Mouse (Mus musculus): ENCODE results near the gene Magi2. TPM values are rescaled to one million over a fixed set of nuclear protein-coding genes. Genes with fewer than 3 reads are reported as not detected.

Gene Magi2
- polyA plus RNA-seq, 1 experiment from 2014 or later: 2.7 TPM

DNA sequence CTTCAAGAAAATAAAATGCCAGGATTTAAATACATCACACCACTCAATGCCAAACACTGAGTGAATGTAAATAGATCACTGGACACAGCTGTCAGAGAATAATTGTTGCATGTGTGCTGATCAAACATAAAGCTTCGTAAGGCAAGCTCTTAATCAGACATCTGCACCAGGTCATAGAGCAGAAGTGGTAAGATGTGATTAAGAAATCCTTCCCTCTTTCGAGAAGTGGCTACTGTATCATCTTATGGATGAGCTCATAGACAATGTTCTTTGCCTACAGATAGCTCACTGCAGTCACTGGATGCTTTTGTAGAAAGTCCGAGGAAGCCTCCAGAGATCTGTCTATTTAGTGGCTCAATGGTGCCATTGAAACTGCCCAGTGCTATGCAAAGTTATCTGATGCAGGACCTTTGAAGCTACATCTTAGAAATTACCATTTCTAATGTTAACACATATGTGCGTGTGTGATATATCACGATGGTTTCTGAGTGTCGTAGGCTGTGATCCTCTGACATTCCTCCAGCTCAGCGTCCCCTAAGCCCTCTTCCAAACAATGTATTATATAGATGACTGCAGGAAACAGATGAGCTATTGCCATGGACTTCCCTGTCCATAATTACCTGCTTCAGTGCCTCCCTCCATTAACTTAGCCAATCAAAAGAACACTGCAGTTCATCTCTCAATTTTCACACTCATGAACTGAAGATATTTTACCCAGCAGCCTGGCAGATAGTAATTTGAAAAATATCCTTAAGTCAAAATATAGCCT lies 1231.1 kb downstream of the Magi2 start:
- no peak for ATAC-seq (ENCODE audit: borderline replicate concordance, extremely low read depth, low FRiP score, low TSS enrichment)

DNA sequence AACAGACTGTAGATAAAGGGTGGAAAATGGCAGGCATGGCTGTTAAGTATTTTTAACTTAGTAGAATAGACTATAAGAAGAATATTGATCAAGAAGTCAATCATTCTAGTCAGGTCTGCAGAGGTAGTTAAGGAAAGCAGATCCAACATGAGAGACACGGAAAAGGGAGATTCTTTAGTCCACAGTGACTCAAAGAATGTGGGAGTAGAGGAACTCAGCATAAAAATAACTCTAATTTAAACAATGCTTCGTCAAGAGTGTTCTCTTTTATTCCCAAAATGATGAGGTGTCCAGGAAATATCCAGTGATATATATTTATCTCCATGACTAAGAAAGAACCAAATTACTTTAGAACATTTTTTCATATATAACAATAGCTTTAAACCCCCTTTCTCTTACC lies 1234.9 kb downstream of the Magi2 start:
- Histone ChIP-seq H3K27me3 (no peaks in the 10 kb centered on the region), H3K4me1 (no peaks in the 10 kb centered on the region), H3K4me3 (no peak overlapping the region), H3K9ac (no peak overlapping the region), H3K36me3 (no peaks in the 10 kb centered on the region), H3K4me2 (no peak overlapping the region), H3K9me3 (no peaks in the 10 kb centered on the region), H3K27ac (no peak overlapping the region)
- ATAC-seq (ENCODE audit: borderline replicate concordance, extremely low read depth, low FRiP score, low TSS enrichment): no peak
- 51% methylated on average over 2 of the region's 2 CpGs for WGBS

More for the DNA sequence above, 1231.1 kb downstream of the Magi2 start:
- Histone ChIP-seq H3K9ac (no peak overlapping the region), H3K4me3 (no peak overlapping the region), H3K27ac (no peak overlapping the region), H3K27me3 (no peaks in the 10 kb centered on the region), H3K4me2 (no peak overlapping the region), H3K4me1 (no peaks in the 10 kb centered on the region), H3K9me3 (no peaks in the 10 kb centered on the region), H3K36me3 (no peaks in the 10 kb centered on the region)
- WGBS: 60% methylated on average over 7 of the region's 7 CpGs

DNA sequence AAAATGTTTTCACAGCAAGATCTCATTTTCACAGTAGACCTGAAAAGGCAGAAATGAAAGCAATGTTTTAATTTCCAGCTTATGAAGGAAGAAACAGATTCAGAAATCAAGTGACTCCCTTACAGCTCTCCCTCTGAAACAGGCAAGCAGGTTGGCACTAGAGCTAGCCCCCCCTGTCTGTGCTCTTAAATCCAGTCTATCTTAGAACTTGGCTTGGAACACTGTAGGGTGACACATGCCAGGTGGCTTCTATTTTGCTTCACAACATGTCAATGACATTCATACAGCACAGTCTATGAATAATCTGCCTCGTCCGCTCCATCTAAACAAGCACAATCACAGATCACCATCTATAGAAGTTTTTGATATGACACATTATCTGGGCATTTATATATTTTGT lies 1235.5 kb downstream of the Magi2 start:
- H3K27ac ChIP-seq: no peak overlapping the region
- no peak overlapping the region for H3K4me2 ChIP-seq
- no peak overlapping the region for H3K4me3 ChIP-seq
- H3K9me3 ChIP-seq: no peaks in the 10 kb centered on the region
- WGBS: 35% methylated on average over 2 of the region's 2 CpGs
- no peaks in the 10 kb centered on the region for H3K4me1 ChIP-seq
- H3K9ac ChIP-seq: no peak overlapping the region
- H3K27me3 ChIP-seq: no peaks in the 10 kb centered on the region
- no peaks in the 10 kb centered on the region for H3K36me3 ChIP-seq
- ATAC-seq (ENCODE audit: borderline replicate concordance, extremely low read depth, low FRiP score, low TSS enrichment): no peak

DNA sequence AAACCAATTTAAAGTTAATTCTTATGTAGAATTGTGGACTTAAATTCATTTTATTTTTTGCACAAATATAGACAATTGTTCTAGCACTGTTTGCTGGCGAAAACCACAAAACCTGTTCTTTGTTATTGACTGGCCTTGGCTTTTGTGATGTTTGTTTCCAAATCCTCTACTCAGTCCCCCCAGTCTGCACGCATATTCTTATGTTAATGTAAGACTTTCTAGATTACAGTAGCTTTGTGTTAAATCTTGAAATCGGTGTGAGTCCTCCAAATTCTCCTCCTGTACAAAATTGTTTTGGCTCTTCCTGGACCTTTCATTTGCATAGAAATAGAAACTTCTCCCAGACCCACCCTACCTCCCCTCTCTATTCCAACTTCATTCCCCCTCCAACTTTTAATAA lies 1242.9 kb downstream of the Magi2 start:
- no peaks in the 10 kb centered on the region for H3K9me3 ChIP-seq
- H3K27me3 ChIP-seq: no peaks in the 10 kb centered on the region
- H3K4me1 ChIP-seq: no peaks in the 10 kb centered on the region
- no peak for ATAC-seq (ENCODE audit: borderline replicate concordance, extremely low read depth, low FRiP score, low TSS enrichment)
- 77% methylated on average over 3 of the region's 3 CpGs for WGBS
- H3K27ac ChIP-seq: no peak overlapping the region
- H3K4me2 ChIP-seq: no peak overlapping the region
- no peaks in the 10 kb centered on the region for H3K36me3 ChIP-seq
- no peak overlapping the region for H3K4me3 ChIP-seq
- H3K9ac ChIP-seq: no peak overlapping the region

DNA sequence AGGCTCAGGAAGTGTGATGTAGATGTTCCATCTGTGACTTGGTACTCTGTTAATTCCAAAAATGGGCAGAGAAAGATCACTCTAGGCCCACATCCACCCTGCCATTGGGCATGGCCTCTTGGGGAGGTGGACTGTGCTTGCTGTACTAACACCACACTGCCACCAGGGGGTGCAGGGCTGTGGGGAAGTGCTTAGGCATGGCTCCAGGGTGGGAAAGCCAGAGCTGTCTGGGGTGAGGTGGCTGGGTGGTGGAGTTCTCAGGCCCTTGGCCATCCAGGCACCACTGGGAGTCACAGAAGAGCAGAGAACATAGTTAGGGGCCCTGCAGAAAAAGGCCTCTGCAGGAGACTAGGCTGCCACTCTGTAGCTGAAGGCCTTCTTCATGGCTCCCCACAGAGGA lies 1243.6 kb downstream of the Magi2 start:
- Histone ChIP-seq H3K9ac (no peak overlapping the region), H3K4me3 (no peak overlapping the region), H3K9me3 (no peaks in the 10 kb centered on the region), H3K27me3 (no peaks in the 10 kb centered on the region), H3K27ac (no peak overlapping the region), H3K36me3 (no peaks in the 10 kb centered on the region), H3K4me1 (no peaks in the 10 kb centered on the region), H3K4me2 (no peak overlapping the region)
- no peak for ATAC-seq (ENCODE audit: borderline replicate concordance, extremely low read depth, low FRiP score, low TSS enrichment)

DNA sequence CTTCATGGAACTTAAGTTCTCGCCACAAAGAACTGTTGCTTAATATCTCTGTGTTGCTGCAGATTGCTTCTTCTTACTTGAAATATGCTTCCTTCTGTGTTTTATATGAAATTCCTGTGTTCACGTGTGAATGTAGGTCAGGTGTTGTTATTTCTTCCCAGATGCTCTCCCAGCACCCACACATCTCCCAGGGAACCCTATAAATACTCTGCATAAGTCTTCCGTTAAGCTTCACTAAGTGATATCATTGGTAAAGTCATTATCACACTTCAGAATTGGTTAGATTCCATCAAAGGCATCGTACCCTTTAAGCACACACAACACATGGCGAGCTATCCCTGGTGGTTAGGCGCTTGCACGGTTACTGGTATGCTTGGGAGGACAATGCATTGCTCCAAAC lies 1257.7 kb downstream of the Magi2 start:
- H3K27ac ChIP-seq: no peak overlapping the region
- H3K27me3 ChIP-seq: no peaks in the 10 kb centered on the region
- no peak overlapping the region for H3K9ac ChIP-seq
- no peaks in the 10 kb centered on the region for H3K9me3 ChIP-seq
- H3K4me1 ChIP-seq: no peaks in the 10 kb centered on the region
- ATAC-seq (ENCODE audit: borderline replicate concordance, extremely low read depth, low FRiP score, low TSS enrichment): no peak
- H3K4me2 ChIP-seq: no peak overlapping the region
- H3K36me3 ChIP-seq: no peaks in the 10 kb centered on the region
- no peak overlapping the region for H3K4me3 ChIP-seq
- 86% methylated on average over 7 of the region's 7 CpGs for WGBS

DNA sequence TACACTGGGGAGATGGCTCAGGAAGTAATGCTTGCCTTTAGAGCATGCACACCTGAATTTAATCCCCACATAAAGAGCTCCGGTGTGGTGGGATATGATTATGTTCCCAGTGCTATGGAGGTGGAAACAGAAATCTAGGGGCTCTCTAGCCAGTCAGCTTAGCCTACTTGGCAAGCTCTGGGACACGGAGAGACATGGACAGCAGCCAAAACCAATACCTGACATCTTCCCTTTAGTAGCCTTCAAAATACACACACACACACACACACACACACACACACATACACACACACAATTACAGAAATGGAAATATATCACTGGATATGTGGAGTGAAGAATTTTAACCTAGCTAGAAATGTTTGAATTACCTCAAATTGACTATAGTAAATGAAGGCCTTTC lies 1265.1 kb downstream of the Magi2 start:
- H3K27ac ChIP-seq: no peak overlapping the region
- no peak overlapping the region for H3K9ac ChIP-seq
- no peaks in the 10 kb centered on the region for H3K9me3 ChIP-seq
- no peak for ATAC-seq (ENCODE audit: borderline replicate concordance, extremely low read depth, low FRiP score, low TSS enrichment)
- H3K4me2 ChIP-seq: no peak overlapping the region
- no peak overlapping the region for H3K4me3 ChIP-seq
- WGBS: 58% methylated on average over 2 of the region's 2 CpGs
- no peaks in the 10 kb centered on the region for H3K36me3 ChIP-seq
- no peaks in the 10 kb centered on the region for H3K4me1 ChIP-seq
- no peaks in the 10 kb centered on the region for H3K27me3 ChIP-seq

DNA sequence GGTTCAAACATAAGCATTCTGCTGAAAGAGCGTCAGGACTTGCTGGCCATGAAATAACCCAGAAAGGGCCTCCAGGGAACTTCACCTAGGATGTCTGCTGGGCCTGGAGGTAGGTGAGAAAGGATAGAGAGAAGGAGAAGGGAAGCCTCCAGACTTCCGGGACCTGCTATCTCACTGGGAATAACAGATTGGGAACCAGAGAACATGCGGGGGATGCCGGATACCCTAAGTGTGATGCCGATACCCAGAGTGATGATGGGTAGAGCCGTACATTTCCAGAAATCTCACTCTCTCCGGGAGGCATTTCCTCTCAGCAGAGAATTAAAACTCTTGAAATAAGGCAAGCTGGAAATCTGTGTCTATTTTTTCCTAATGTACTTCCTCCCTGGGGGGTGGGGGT lies 1265.8 kb downstream of the Magi2 start:
- no peaks in the 10 kb centered on the region for H3K36me3 ChIP-seq
- H3K4me3 ChIP-seq: no peak overlapping the region
- no peaks in the 10 kb centered on the region for H3K27me3 ChIP-seq
- WGBS: 87% methylated on average over 7 of the region's 7 CpGs
- H3K9ac ChIP-seq: no peak overlapping the region
- no peak for ATAC-seq (ENCODE audit: borderline replicate concordance, extremely low read depth, low FRiP score, low TSS enrichment)
- no peaks in the 10 kb centered on the region for H3K9me3 ChIP-seq
- H3K4me2 ChIP-seq: no peak overlapping the region
- H3K27ac ChIP-seq: no peak overlapping the region
- no peaks in the 10 kb centered on the region for H3K4me1 ChIP-seq

DNA sequence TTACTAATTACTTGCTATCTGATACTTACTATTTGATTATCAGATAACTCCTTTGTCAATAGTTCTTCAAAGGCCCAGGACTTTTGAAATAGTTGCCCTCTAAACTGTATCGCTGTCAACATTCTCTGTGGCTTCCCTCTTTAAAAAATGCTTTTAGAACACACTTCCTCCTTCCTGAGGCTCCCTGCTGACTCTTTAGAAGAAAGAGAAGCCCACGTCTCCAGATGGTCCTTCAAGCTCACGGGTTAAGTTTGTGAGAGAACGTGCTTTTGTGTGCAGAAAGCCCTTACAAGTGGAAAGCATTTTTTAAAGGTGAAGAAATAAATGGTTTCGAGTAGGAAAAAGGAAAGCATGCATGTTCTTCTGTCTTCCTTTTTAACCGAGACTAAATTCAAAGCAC lies 1267.2 kb downstream of the Magi2 start:
- Histone ChIP-seq H3K27me3 (no peaks in the 10 kb centered on the region), H3K4me1 (no peaks in the 10 kb centered on the region), H3K4me3 (no peak overlapping the region), H3K4me2 (no peak overlapping the region), H3K36me3 (no peaks in the 10 kb centered on the region), H3K9me3 (no peaks in the 10 kb centered on the region), H3K9ac (no peak overlapping the region), H3K27ac (peak overlapping the region; percentile 19; the same call in 1 of the 2 replicates)
- no peak for ATAC-seq (ENCODE audit: borderline replicate concordance, extremely low read depth, low FRiP score, low TSS enrichment)
- WGBS: 42% methylated on average over 6 of the region's 6 CpGs

DNA sequence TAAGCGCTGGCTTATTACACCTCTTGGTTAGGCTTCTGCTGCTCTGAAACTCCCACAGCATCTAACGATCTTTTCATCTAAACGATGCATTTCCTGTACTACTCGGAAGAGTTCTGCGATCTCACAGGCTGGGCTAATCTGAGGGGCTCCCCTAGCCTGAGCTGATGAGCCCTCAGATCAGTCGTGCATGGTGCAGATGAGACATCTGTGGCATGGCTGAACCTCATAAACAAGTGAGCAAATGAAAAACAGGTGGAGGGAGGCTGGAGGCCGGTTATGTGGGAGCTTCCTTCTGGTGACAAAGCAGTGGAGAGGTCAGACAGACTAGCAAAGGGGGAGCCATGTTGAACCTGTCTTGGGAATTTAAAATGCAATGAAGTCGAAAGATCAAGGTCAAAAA lies 1270.1 kb downstream of the Magi2 start:
- no peak overlapping the region for H3K4me2 ChIP-seq
- H3K9ac ChIP-seq: no peak overlapping the region
- H3K27ac ChIP-seq: no peak overlapping the region
- H3K4me3 ChIP-seq: no peak overlapping the region
- no peaks in the 10 kb centered on the region for H3K4me1 ChIP-seq
- no peaks in the 10 kb centered on the region for H3K9me3 ChIP-seq
- WGBS: 55% methylated on average over 8 of the region's 8 CpGs
- ATAC-seq (ENCODE audit: borderline replicate concordance, extremely low read depth, low FRiP score, low TSS enrichment): no peak
- H3K36me3 ChIP-seq: no peaks in the 10 kb centered on the region
- H3K27me3 ChIP-seq: no peaks in the 10 kb centered on the region

DNA sequence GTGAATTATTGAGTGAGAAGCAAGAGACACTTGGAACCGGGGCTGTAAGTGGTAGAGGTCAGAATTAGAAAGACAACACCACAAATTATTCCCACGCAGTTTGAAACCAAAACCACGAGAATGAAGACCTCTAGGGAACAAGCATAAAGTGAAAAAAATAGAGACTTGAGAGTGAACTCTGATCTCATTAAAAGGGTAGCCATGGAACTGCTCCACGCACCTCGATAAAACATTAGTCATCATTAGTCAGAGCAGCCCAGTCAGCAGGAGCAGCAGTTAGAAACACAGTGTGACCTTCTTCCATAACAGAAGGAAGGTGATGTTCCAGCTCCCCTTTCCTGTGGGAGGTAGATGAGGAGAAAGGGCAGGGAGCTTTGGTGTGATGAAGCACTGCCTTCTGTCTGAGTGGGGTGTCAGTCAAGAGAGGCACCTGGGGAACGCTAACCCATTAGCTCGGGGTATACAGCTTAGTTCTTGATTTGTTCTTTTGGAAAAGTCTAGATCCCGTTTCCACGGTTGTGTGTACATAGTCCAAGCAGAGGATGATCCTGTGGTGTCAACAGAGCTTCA lies 1272.3 kb downstream of the Magi2 start:
- Histone ChIP-seq H3K9me3 (no peaks in the 10 kb centered on the region), H3K27me3 (no peaks in the 10 kb centered on the region), H3K4me3 (no peak overlapping the region), H3K9ac (no peak overlapping the region), H3K4me1 (no peaks in the 10 kb centered on the region), H3K4me2 (no peak overlapping the region), H3K36me3 (no peaks in the 10 kb centered on the region), H3K27ac (no peak overlapping the region)
- WGBS: 59% methylated on average over 9 of the region's 9 CpGs
- no peak for ATAC-seq (ENCODE audit: borderline replicate concordance, extremely low read depth, low FRiP score, low TSS enrichment)

DNA sequence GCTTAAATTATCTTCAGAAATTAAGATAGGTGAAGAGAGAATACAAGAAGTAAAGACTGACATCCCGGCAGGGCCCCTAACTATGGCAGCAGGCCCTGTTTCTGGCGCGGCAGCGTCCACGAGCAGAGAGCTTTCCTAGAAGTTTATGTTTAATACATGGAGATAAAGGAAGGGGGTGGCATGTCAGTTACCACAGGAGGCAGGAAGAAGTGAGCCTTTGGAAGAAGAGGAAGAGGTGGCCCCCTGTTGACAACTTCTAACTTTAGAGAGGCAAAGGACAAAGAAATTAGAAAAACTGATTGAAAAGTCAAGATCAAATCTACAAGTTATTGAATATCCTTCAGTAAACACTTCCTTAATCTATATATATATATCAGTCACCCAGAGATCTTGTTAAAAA lies 1281.8 kb downstream of the Magi2 start:
- Histone ChIP-seq H3K27me3 (no peaks in the 10 kb centered on the region), H3K36me3 (no peaks in the 10 kb centered on the region), H3K27ac (no peak overlapping the region), H3K9ac (no peak overlapping the region), H3K4me1 (0 out of 2 replicates have a peak, but pooled peaks cover 5% of the 10 kb centered on the region), H3K4me3 (no peak overlapping the region), H3K4me2 (no peak overlapping the region), H3K9me3 (no peaks in the 10 kb centered on the region)
- no peak for ATAC-seq (ENCODE audit: borderline replicate concordance, extremely low read depth, low FRiP score, low TSS enrichment)
- 22% methylated on average over 5 of the region's 5 CpGs for WGBS
